Mouse (Mus musculus): ENCODE results near the gene Nampt. TPM values are rescaled to one million over a fixed set of nuclear protein-coding genes. Genes with fewer than 3 reads are reported as not detected.

Gene Nampt
- polyA plus RNA-seq, 2 experiments: 5.5 to 10.9 TPM

DNA sequence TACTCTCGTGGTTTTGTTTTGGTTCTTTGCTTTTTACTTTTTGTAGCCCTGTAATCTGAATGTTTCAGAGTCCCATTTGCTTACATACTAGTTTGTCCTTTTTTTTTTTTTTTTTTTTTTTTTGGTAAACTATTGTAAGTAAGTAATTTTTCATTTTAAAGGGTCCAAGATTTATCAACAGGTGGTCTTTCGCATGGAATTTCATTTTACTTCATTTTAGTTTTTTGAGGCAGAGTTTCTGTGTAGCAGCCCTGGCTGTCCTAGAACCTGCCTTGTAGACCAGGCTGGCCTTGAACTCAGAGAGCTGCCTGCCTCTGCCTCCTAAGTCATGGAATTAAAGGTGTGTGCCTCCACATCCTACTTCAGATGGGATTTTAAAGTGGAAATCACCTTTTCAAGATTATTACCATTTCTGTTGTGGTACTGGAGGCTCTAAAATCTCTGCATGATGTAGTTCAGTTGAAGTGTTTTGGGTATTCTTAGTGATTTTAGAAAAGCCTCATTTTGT, 2.2 kb downstream of the Nampt start:
- 44% methylated on average over 2 of the region's 2 CpGs for WGBS (ENCODE audit: insufficient replicate concordance)
- no peak overlapping the region for H3K27ac ChIP-seq
- H3K36me3 ChIP-seq (replicated peaks; ENCODE audit: control insufficient read depth, insufficient read depth, low read depth): no peaks in the 10 kb centered on the region
- H3K9me3 ChIP-seq (ENCODE audit: control insufficient read depth, low read length): no peaks in the 10 kb centered on the region
- no peak for ATAC-seq (ENCODE audit: insufficient read depth)
- TF ChIP-seq CTCF (IDR thresholded peaks at IDR 0.05; ENCODE audit: low read depth) (no peak), EP300 (IDR thresholded peaks at IDR 0.05; ENCODE audit: low read depth) (no peak)
- H3K4me1 ChIP-seq (replicated peaks; ENCODE audit: control insufficient read depth in 2 of 2, insufficient read depth in 2 of 2, low read length in 1 of 2): peaks cover 5 to 9% of the 10 kb centered on the region in 2 experiments; a peak in 3 of 4 replicates
- H3K4me3 ChIP-seq (ENCODE audit: insufficient read depth in 1 of 2, low read depth in 2 of 2, low read length in 2 of 2): peak overlapping the region; percentile 26 to 81; a peak in 3 of 4 replicates
- peak overlapping the region; percentile 74 for H3K9ac ChIP-seq (replicated peaks)
- no peaks in the 10 kb centered on the region for H3K27me3 ChIP-seq (ENCODE audit: control insufficient read depth, insufficient read depth, low read length)
- peak overlapping the region; percentile 88 for H3K4me2 ChIP-seq (ENCODE audit: low read depth)
- DNase-seq (ENCODE audit: low read depth in 3 of 3, low spot score in 3 of 3): no peak

DNA sequence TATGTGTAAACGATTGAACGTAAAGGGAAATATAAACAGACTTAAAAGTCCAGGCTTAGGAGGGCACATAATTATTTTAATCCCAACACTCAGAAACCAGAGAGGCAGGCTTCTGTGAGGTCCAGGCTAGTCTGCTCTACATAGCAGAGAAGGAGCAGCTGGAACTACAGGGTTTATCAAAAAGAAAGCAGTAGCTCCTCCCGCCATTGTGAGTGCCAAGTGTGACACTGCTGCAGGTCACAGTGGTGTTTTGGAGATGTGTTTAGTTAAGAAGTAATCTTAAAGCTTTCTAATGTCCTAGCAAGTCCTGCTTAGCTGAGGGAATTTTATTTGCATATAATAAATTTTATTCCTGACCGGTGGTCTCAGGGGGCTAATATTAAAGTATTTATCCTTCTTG, 2.7 kb downstream of the Nampt start:
- Histone ChIP-seq H3K4me2 (ENCODE audit: low read depth) (no peak overlapping the region), H3K36me3 (replicated peaks; ENCODE audit: control insufficient read depth, insufficient read depth, low read depth) (no peaks in the 10 kb centered on the region), H3K9ac (replicated peaks) (no peak overlapping the region), H3K9me3 (ENCODE audit: control insufficient read depth, low read length) (no peaks in the 10 kb centered on the region), H3K27me3 (ENCODE audit: control insufficient read depth, insufficient read depth, low read length) (no peaks in the 10 kb centered on the region), H3K27ac (no peak overlapping the region), H3K4me3 (ENCODE audit: insufficient read depth in 1 of 2, low read depth in 2 of 2, low read length in 2 of 2) (no peak overlapping the region), H3K4me1 (replicated peaks; ENCODE audit: control insufficient read depth in 2 of 2, insufficient read depth in 2 of 2, low read length in 1 of 2) (peaks cover 5 to 9% of the 10 kb centered on the region in 2 experiments; a peak in 3 of 4 replicates)
- TF ChIP-seq CTCF (IDR thresholded peaks at IDR 0.05; ENCODE audit: low read depth) (no peak), EP300 (IDR thresholded peaks at IDR 0.05; ENCODE audit: low read depth) (no peak)
- 63% methylated on average over 4 of the region's 4 CpGs for WGBS (ENCODE audit: insufficient replicate concordance)
- ATAC-seq (ENCODE audit: insufficient read depth): no peak
- DNase-seq (ENCODE audit: low read depth in 3 of 3, low spot score in 3 of 3): no peak

DNA sequence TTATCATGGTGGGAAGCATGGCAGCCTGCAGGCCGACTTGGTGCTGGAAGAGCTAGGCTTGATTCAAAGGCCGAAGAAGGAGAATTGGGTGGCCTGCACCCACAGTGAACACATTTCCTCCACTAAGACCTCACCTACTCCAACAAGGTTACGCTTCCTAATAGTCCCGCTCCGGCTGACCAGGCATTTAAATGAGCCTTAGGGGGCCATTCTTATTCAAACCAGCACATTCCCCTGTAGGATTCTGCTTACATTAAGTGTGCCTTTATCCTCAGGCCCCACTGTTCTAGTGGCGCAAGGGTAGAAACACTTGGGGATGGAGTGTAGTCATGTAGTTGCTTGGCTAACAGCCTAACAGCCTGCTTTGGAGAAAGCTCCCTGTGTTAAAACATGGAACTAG, 5.2 kb downstream of the Nampt start:
- 75% methylated on average over 6 of the region's 6 CpGs for WGBS (ENCODE audit: insufficient replicate concordance)
- H3K27ac ChIP-seq: no peak overlapping the region
- H3K4me1 ChIP-seq (replicated peaks; ENCODE audit: control insufficient read depth in 2 of 2, insufficient read depth in 2 of 2, low read length in 1 of 2): peaks cover 2 to 5% of the 10 kb centered on the region in 2 experiments; a peak in 2 of 4 replicates
- no peak overlapping the region for H3K9ac ChIP-seq (replicated peaks)
- ATAC-seq (ENCODE audit: insufficient read depth): no peak
- DNase-seq (ENCODE audit: low read depth in 3 of 3, low spot score in 3 of 3): no peak
- H3K36me3 ChIP-seq (replicated peaks; ENCODE audit: control insufficient read depth, insufficient read depth, low read depth): no peaks in the 10 kb centered on the region
- H3K4me2 ChIP-seq (ENCODE audit: low read depth): no peak overlapping the region
- TF ChIP-seq CTCF (IDR thresholded peaks at IDR 0.05; ENCODE audit: low read depth): no peak
- TF ChIP-seq EP300 (IDR thresholded peaks at IDR 0.05; ENCODE audit: low read depth): no peak
- H3K9me3 ChIP-seq (ENCODE audit: control insufficient read depth, low read length): no peaks in the 10 kb centered on the region
- no peaks in the 10 kb centered on the region for H3K27me3 ChIP-seq (ENCODE audit: control insufficient read depth, insufficient read depth, low read length)
- H3K4me3 ChIP-seq (ENCODE audit: insufficient read depth in 1 of 2, low read depth in 2 of 2, low read length in 2 of 2): no peak overlapping the region

DNA sequence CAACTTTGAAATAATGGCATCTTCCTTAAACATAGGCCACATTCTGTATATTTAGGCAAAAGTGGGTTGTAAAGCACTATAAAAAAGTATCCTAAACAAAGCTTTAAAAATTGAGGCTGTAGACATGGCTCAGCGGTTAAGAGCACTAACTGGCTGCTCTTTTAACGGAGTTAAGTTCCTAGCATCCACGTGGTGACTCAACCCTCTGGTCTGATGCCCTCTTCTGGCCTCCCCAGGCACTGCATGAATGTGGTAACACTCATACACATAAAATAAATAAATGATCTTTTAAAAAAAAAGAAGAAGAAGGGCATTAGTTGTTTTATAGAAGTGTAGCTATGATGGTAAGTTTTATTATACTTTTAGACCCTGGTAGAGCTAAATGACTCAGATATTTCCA, 7.6 kb downstream of the Nampt start:
- H3K4me2 ChIP-seq (ENCODE audit: low read depth): no peak overlapping the region
- no peak overlapping the region for H3K9ac ChIP-seq (replicated peaks)
- DNase-seq (ENCODE audit: low read depth in 3 of 3, low spot score in 3 of 3): peak; percentile 14 to 36 (median 18)
- H3K4me1 ChIP-seq (replicated peaks; ENCODE audit: control insufficient read depth in 2 of 2, insufficient read depth in 2 of 2, low read length in 1 of 2): no peaks in the 10 kb centered on the region
- no peak overlapping the region for H3K27ac ChIP-seq
- WGBS (ENCODE audit: insufficient replicate concordance): 20% methylated on average over 3 of the region's 3 CpGs
- no peak for ATAC-seq (ENCODE audit: insufficient read depth)
- no peaks in the 10 kb centered on the region for H3K9me3 ChIP-seq (ENCODE audit: control insufficient read depth, low read length)
- no peaks in the 10 kb centered on the region for H3K36me3 ChIP-seq (replicated peaks; ENCODE audit: control insufficient read depth, insufficient read depth, low read depth)
- TF ChIP-seq CTCF (IDR thresholded peaks at IDR 0.05; ENCODE audit: low read depth): peak; percentile 76
- TF ChIP-seq EP300 (IDR thresholded peaks at IDR 0.05; ENCODE audit: low read depth): no peak
- no peaks in the 10 kb centered on the region for H3K27me3 ChIP-seq (ENCODE audit: control insufficient read depth, insufficient read depth, low read length)
- H3K4me3 ChIP-seq (ENCODE audit: insufficient read depth in 1 of 2, low read depth in 2 of 2, low read length in 2 of 2): no peak overlapping the region

DNA sequence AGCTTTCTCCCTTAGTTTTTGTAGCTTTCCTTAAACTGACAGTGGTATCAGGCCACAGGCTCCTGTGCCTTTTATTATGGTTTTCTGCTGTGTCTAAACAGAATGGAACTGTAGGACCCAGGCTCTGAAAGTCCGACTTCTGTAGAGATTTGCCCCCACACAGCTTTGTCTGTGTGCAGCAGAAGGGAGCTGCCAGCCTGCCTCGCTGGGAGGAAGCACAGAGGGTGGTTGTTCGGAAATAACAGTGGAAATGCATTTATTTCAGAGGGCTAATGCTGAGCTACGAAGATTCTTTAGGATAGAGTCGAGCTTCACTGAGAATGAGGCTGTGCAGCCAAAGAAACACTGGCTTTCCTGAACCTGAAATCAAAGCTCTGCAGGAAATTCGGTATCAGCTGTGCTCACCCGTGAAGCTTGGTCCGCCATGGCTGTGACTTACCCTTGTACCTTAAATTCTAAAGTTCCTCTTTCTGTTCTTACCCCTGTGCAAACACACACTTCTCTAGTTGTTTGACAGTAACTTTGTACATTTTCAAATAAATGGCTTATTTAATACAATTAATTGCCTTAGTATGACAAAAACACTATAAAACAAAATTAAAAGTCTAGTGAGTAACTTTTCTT, 8.9 kb downstream of the Nampt start:
- H3K4me2 ChIP-seq (ENCODE audit: low read depth): no peak overlapping the region
- DNase-seq (ENCODE audit: low read depth in 3 of 3, low spot score in 3 of 3) (no peak), ATAC-seq (ENCODE audit: insufficient read depth) (no peak)
- no peak for TF ChIP-seq CTCF (IDR thresholded peaks at IDR 0.05; ENCODE audit: low read depth)
- no peak for TF ChIP-seq EP300 (IDR thresholded peaks at IDR 0.05; ENCODE audit: low read depth)
- no peak overlapping the region for H3K27ac ChIP-seq
- no peak overlapping the region for H3K9ac ChIP-seq (replicated peaks)
- 53% methylated on average over 8 of the region's 8 CpGs for WGBS (ENCODE audit: insufficient replicate concordance)
- no peaks in the 10 kb centered on the region for H3K27me3 ChIP-seq (ENCODE audit: control insufficient read depth, insufficient read depth, low read length)
- H3K4me3 ChIP-seq (ENCODE audit: insufficient read depth in 1 of 2, low read depth in 2 of 2, low read length in 2 of 2): no peak overlapping the region
- no peaks in the 10 kb centered on the region; the same call in 1 of the 2 replicates for H3K36me3 ChIP-seq (replicated peaks; ENCODE audit: control insufficient read depth, insufficient read depth, low read depth)
- no peaks in the 10 kb centered on the region for H3K4me1 ChIP-seq (replicated peaks; ENCODE audit: control insufficient read depth in 2 of 2, insufficient read depth in 2 of 2, low read length in 1 of 2)
- no peaks in the 10 kb centered on the region for H3K9me3 ChIP-seq (ENCODE audit: control insufficient read depth, low read length)

All from liver, embryonic 14.5 days (tissue).